Mouse (Mus musculus) bone marrow, adult 2 months (tissue): Measurements from ENCODE around the gene Cenpl.

ENCODE experiments used
- CTCF ChIP-seq: fragments of 200-500 bp; IDR thresholded peaks from 2 replicates; pipeline ENCODE4 v1.5.1; 2011; ENCODE audit warnings: low read length, control low read depth; ENCODE audit not compliant: control insufficient read depth, insufficient read depth
- POLR2A ChIP-seq: fragments of 200-500 bp; IDR thresholded peaks from 2 replicates; pipeline ENCODE4 v1.6.1; 2011; ENCODE audit warnings: low read depth, mild to moderate bottlenecking, control low read depth, low read length, borderline replicate concordance; ENCODE audit not compliant: control insufficient read depth

DNA sequence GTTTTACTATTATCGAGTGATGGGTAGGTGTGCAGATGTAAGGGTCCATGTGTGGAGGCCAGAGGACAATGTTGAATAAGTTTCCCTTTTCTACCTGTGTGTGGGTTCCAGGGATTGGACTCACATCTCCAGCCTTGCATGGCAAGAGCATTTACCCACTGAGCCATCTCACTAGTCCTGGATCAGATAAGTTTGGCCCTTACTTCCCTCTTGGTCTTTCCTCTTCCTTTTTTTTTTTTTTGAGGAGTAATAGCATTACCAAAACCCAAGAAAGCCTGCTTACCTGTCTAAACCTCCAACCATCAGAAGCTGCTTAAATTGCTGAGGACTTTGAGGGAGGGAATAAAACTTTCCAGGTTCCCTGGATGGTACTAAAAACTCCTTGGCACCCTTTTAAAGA is 13.3 kb upstream of the Cenpl start:
- TF ChIP-seq CTCF (no peak), POLR2A (no peak)
